Mouse (Mus musculus) neural tube, embryonic 12.5 days (tissue): ENCODE data around the gene Ppp1r17. TPM values are rescaled to one million over a fixed set of nuclear protein-coding genes. Genes with fewer than 3 reads are reported as not detected.

Experiments used
- ATAC-seq: fragments of 200-750 bp; cut with Nextera tagmentation; 2 replicates; pipeline ENCODE4 v1.8.0; 2017; ENCODE audit warnings: low read depth, mild to moderate bottlenecking, moderate TSS enrichment, moderate library complexity; ENCODE audit not compliant: low FRiP score
- H3K27ac ChIP-seq: fragments of 300-500 bp; sonication (generic); 2 replicates; pipeline ENCODE4 v1.5.1; 2016
- H3K27me3 ChIP-seq: fragments of 300-500 bp; sonication (generic); replicated peaks from 2 replicates; pipeline ENCODE4 v1.6.1; 2016; ENCODE audit warnings: mild to moderate bottlenecking
- H3K36me3 ChIP-seq: fragments of 300-500 bp; sonication (generic); 2 replicates; pipeline ENCODE4 v1.6.1; 2016; ENCODE audit warnings: mild to moderate bottlenecking
- H3K4me1 ChIP-seq: fragments of 300-500 bp; sonication (generic); 2 replicates; pipeline ENCODE4 v1.6.1; 2016
- H3K4me2 ChIP-seq: fragments of 300-500 bp; sonication (generic); replicated peaks from 2 replicates; pipeline ENCODE4 v1.6.1; 2016; ENCODE audit warnings: mild to moderate bottlenecking
- H3K4me3 ChIP-seq: fragments of 300-500 bp; sonication (generic); 2 replicates; pipeline ENCODE4 v1.5.1; 2016
- H3K9ac ChIP-seq: fragments of 300-500 bp; sonication (generic); 2 replicates; pipeline ENCODE4 v1.6.1; 2016; ENCODE audit warnings: mild to moderate bottlenecking
- H3K9me3 ChIP-seq: fragments of 300-500 bp; sonication (generic); 2 replicates; pipeline ENCODE4 v1.6.1; 2016; ENCODE audit warnings: mild to moderate bottlenecking
- WGBS: fragments of 180-500 bp; shearing (Covaris S2); methylation state at CpG from one replicate; pipeline ENCODE4 v1.1.7; 2016; 5-methylcytosine and 5-hydroxymethylcytosine counted together
- polyA plus RNA-seq: library from polyadenylated mRNA; unstranded; fragments of >200 nt; fragmentation: Nextera tagmentation; extraction: Ambion mirVana; gene quantifications from 2 replicates; pipeline ENCODE4 v1.2.1, GENCODE M21; 2016

Gene Ppp1r17
- polyA plus RNA-seq, 1 experiment from 2014 or later: 83.8 TPM

DNA sequence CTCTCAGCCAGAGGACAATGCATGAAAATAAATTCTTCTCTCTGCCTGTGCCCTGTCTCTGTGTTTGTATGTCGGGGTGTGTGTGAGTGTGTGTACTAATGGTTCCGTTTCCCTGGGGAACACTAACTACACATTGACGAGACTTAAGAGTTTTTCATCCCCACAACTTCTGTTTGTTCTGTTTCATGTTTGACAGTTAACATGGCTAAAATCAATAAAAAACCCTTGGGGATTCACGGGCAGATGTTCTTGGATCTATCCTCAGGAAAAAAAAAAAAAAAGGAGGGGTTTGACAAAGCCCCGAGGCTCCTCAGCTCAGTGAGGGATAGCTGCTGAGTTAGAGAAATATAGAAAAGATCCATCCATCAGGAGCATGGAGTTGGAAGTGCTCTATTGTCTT, 27.0 kb downstream of the Ppp1r17 start:
- no peak overlapping the region for H3K9ac ChIP-seq
- 49% methylated on average over 5 of the region's 5 CpGs for WGBS
- no peak overlapping the region for H3K4me3 ChIP-seq
- no peak overlapping the region for H3K4me2 ChIP-seq
- ATAC-seq: peak; percentile 66
- no peaks in the 10 kb centered on the region for H3K9me3 ChIP-seq
- H3K27ac ChIP-seq: no peak overlapping the region
- H3K36me3 ChIP-seq: no peaks in the 10 kb centered on the region
- no peaks in the 10 kb centered on the region for H3K27me3 ChIP-seq
- H3K4me1 ChIP-seq: no peaks in the 10 kb centered on the region

DNA sequence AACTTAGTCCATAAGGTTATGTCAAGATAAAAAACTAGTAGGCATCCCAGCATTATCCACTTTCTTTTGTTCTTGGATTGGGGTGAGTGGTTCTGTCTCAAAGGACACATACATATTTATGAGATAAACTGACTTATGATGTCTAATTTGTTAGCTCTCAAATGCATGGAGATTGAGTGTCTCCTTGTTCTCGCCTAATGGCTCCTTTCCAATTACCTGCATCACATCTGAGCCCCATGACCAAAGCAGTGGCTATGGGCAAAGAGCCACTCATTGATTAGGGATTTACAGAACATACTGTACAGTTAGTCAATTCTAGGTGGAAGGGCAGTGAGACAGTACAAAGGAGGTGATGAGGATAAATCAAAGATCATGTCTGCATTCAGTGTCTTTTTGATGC, 27.4 kb downstream of the Ppp1r17 start:
- 43% methylated on average over 1 of the region's 1 CpGs for WGBS

DNA sequence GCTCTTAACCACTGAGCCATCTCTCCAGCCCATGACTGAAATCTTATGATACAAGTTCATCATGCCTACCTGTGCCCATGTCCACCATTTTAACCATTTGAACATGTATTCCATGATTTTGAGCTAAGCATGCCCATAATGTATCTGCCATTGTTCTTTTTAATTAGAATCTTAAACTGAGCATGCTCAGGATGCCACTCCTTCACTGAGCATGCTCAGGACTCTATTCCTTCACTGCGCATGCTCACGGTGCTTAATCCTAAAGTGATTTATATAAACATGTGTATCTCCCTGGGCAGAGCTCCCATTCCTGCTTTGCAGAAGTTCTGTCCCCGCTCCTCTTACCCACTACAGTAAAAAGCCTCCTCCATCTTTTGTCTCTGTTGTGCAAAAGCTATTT, 31.3 kb downstream of the Ppp1r17 start:
- H3K36me3 ChIP-seq: no peaks in the 10 kb centered on the region
- no peak overlapping the region for H3K27ac ChIP-seq
- H3K4me1 ChIP-seq: no peaks in the 10 kb centered on the region
- H3K9me3 ChIP-seq: no peaks in the 10 kb centered on the region
- ATAC-seq: no peak
- H3K4me3 ChIP-seq: no peak overlapping the region
- no peaks in the 10 kb centered on the region for H3K27me3 ChIP-seq
- WGBS: 87% methylated on average over 3 of the region's 3 CpGs
- H3K4me2 ChIP-seq: no peak overlapping the region
- H3K9ac ChIP-seq: no peak overlapping the region

More for the DNA sequence above, 27.4 kb downstream of the Ppp1r17 start:
- no peak overlapping the region for H3K27ac ChIP-seq
- H3K9ac ChIP-seq: no peak overlapping the region
- H3K4me2 ChIP-seq: no peak overlapping the region
- no peak overlapping the region for H3K4me3 ChIP-seq
- no peaks in the 10 kb centered on the region for H3K27me3 ChIP-seq
- peak; percentile 79 for ATAC-seq
- H3K9me3 ChIP-seq: no peaks in the 10 kb centered on the region
- no peaks in the 10 kb centered on the region for H3K36me3 ChIP-seq
- no peaks in the 10 kb centered on the region for H3K4me1 ChIP-seq

DNA sequence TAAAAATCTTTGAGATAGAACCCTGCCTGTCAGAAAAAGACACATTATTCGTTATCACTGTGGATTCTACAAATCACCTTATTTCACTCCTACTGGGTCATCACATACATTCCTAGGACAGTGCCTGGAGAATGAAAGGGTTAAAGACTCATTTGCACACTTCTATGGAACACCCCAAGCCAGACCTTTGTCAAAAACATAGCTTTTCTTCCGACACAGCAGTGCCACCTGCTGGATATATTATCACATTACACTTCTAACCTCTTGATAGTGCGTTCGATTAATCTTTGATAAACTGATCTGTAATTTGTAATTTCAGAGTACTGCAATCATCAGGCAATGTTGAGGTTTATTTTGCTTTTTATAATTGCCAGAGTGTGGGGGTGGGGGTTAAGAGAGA, 31.8 kb downstream of the Ppp1r17 start:
- Histone ChIP-seq H3K36me3 (no peaks in the 10 kb centered on the region), H3K9me3 (no peaks in the 10 kb centered on the region), H3K9ac (no peak overlapping the region), H3K4me2 (no peak overlapping the region), H3K4me1 (no peaks in the 10 kb centered on the region), H3K4me3 (no peak overlapping the region), H3K27me3 (no peaks in the 10 kb centered on the region), H3K27ac (no peak overlapping the region)
- WGBS: 41% methylated on average over 4 of the region's 4 CpGs
- ATAC-seq: 0 out of 2 replicates have a peak, but pooled peaks have one; percentile 37

DNA sequence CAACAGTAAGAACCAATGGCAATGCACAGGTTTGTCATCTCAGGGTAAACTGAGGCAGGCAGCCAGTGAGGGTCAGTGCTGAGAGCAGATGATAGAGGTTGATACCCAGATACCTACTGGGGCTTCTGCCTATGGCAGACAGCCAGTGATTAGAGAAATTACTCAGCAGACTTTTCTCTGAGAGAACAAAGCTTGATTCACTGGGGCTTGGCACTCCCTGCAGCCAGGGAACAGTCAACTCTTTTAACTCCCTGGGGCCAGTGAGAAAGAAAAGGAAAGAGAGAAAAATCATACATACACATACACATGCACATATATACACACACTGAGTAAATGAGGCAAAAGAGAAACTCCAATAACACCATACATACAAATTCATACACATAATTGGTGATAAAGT, 46.4 kb downstream of the Ppp1r17 start:
- no peak for ATAC-seq
- no peaks in the 10 kb centered on the region for H3K27me3 ChIP-seq
- H3K36me3 ChIP-seq: no peaks in the 10 kb centered on the region
- no peaks in the 10 kb centered on the region for H3K9me3 ChIP-seq
- no peak overlapping the region for H3K9ac ChIP-seq
- H3K27ac ChIP-seq: no peak overlapping the region
- no peaks in the 10 kb centered on the region for H3K4me1 ChIP-seq
- no peak overlapping the region for H3K4me2 ChIP-seq
- H3K4me3 ChIP-seq: no peak overlapping the region

DNA sequence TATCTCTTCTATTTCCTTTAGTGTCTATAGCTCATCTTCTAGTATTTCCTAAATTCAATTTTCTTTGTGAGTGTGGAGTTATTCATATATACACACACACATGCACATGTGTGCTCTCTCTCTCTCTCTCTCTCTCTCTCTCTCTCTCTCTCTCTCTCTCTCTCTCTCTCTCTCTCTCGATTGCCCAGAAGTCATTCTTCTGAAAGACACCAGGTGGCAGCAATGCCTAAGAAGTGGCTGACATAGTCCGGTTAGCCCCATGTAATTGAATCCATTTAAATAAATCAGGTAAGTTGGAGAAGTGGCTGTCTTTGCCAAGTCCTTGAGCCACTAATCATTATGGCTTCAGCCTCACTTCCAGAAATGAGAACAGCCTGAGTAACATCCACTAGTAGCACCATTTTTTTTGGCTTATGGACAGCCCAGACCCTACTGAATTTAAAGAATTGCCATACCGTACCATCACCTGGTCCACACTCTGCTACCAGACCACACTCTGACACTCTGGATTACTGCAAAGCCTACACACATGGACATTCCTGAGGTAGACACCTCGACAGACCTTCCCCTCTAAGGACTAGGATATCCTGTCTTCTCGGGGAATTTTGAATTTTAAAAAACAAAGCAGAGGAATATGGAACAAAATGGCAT, 49.5 kb downstream of the Ppp1r17 start:
- peak; percentile 71 for ATAC-seq
- H3K4me3 ChIP-seq: no peak overlapping the region
- no peak overlapping the region for H3K4me2 ChIP-seq
- no peaks in the 10 kb centered on the region for H3K4me1 ChIP-seq
- H3K9ac ChIP-seq: no peak overlapping the region
- 38% methylated on average over 5 of the region's 5 CpGs for WGBS
- no peaks in the 10 kb centered on the region for H3K36me3 ChIP-seq
- H3K9me3 ChIP-seq: no peaks in the 10 kb centered on the region
- no peaks in the 10 kb centered on the region for H3K27me3 ChIP-seq
- H3K27ac ChIP-seq: no peak overlapping the region

DNA sequence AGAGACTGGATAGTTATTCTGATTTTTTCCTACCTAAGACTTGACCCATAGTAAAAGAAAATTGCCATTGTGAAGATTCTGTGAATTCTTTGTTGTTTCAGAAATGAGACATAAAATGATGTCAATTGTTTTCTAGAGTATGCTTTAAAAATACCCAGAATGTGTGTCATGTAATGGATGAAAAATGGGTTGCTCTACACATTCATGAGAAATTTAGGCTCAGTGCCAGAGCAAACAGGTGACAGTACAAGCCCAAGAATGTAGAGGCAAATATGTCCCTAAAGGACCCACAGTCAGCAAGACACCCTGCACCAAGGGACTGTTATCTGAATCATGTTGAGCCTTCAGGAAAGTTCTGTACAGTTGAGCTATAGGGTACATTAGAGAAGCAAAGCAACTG, 51.2 kb downstream of the Ppp1r17 start:
- Histone ChIP-seq H3K9ac (no peak overlapping the region), H3K9me3 (no peaks in the 10 kb centered on the region), H3K36me3 (no peaks in the 10 kb centered on the region), H3K27me3 (no peaks in the 10 kb centered on the region), H3K27ac (no peak overlapping the region), H3K4me1 (no peaks in the 10 kb centered on the region), H3K4me3 (no peak overlapping the region), H3K4me2 (no peak overlapping the region)
- ATAC-seq: no peak

DNA sequence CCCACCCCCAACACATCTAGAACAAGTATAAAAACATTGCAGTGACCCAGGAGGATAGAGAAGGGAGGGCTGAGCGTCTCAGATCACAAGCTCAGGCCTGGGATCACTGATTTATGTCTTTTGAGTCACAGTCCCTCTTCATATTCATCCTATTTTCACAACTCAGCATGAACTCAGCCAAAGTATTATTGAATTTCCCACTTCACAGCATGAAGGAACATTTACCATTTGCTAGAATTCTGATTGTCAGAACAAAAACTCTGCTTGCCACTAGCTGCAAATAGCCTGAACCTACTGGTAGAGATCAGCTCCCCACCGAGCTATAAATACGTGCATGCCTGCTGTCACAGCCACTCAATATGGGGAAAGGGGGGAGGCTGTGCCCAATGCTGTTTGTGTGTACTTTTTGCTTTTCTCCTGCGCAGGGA, 59.1 kb downstream of the Ppp1r17 start:
- H3K9ac ChIP-seq: no peak overlapping the region
- no peak overlapping the region for H3K4me2 ChIP-seq
- WGBS: 32% methylated on average over 4 of the region's 4 CpGs
- H3K4me1 ChIP-seq: no peaks in the 10 kb centered on the region
- no peak for ATAC-seq
- no peaks in the 10 kb centered on the region for H3K9me3 ChIP-seq
- no peak overlapping the region for H3K4me3 ChIP-seq
- H3K27ac ChIP-seq: no peak overlapping the region
- H3K27me3 ChIP-seq: no peaks in the 10 kb centered on the region; the same call in 1 of the 2 replicates
- H3K36me3 ChIP-seq: no peaks in the 10 kb centered on the region

Other genes starting within 250 kb of the Ppp1r17 start
- not detected in 2 replicates for gene Itprid1, start 180.6 kb upstream of the Ppp1r17 start, polyA plus RNA-seq